Mouse (Mus musculus) WW6 (cell line): ENCODE results near the gene Cetn4.
A peak's percentile ranks its signal among the peaks of the same experiment; 100 is the strongest.

Source experiments
- DNase-seq: peaks from one replicate; pipeline ENCODE4 v3.0.0-alpha.2; 2013; ENCODE audit warnings: low read depth, low spot score

Gene Cetn4

DNA sequence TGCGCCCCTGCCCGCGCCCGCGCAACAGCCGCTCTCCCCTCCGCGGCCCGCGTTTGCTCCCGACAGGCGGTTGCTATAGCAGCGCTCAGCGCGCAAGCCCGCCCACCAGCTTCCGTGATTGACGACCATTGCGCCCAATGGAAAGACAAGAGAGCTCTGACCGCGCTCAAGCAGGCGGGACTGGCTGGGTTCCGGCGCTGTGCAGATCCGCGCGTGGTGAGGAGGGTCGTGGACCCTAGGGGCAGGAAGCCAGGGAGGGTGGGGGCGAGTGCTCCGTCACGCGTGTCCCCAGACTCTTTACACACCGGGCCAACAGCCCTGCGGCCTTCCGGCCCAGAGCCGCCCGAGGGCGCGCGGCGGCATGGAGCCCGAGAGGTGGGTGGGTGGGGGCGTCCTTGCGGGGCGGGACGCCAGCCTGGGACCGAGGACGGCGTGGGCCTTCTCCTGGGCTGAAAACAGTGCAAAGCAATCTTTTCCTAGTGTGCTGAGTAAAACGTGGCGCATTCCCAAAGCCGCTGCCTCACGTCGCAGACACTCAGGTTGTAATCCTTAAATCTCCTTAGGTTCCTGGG, at the start of gene Cetn4, which contains the start of gene Bbs12:
Gene Cetn4, minus strand, starts transcription at position 339 of the 572 bp plus-strand sequence.
Gene Bbs12, plus strand, starts transcription at position 185 of the 572 bp plus-strand sequence.
- peak; percentile 77 for DNase-seq

GRCm38 (mm10) chr3:37360729-37361128, 48.2 kb upstream of the Cetn4 start:
- no peak for DNase-seq

GRCm38 (mm10) chr3:37354737-37355136, 42.2 kb upstream of the Cetn4 start:
- no peak for DNase-seq

DNA sequence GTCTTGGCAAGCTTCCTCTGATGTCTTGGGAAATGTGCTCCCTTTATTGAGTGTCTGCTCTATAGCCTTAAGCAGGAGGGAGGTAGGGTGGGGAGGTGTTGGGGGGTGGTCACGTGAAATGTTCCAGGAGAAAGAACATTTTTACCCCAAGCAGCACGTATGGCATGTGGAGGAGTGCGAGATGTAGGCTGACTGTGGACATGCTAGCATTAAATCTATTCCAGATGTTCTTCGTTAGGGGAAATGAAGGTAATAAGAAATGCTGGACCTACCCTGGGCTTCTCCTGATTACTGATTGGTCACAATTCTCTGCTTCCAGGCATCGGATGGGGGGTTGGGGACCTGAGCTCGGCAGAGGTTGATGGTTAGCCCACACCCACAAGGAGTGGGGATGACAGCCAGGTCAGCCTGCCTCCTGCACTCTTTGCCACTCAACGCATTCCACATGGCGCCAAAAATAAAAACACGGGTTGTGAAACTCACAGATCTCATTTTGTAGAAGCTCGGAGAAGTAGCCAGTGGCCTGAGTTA, 41.5 kb upstream of the Cetn4 start:
- DNase-seq, result no peak

DNA sequence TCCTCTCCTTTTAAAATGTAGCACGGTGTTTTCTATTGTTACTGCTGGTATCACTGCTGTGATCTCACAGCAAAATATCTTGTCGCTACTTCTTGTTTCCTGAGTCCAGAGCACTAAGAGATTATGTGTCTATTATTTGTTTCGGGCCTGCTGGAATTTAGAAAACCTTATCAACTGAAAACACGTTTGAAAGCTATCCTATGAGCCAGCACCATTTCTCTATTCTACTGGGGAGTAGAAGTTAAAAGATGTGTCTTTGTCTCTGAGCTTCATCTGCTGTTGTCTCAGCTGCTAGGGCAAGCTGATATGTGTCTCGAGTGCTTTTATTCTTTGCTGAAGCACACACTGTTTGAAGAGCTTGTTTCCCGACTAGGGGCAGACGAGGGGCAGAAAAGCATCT, 37.9 kb upstream of the Cetn4 start:
- no peak for DNase-seq

DNA sequence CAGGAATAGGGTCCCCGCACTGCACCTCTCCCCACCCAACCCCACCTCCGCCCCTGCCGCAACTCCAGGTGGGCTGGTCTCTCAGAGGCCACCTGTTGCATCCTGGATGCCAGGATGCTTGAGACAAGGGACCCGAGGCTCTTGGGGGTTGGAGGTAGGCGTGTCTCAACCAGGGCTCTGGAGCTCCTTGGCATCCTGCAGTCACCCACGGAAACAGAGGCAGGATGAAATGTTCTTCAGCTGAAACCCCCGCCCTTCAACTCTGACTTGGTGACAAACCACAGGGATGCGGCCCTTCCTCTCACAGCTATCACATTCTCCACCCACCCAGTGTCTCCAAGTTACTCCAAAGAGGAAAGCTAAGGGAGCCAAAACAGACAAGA, 36.6 kb upstream of the Cetn4 start:
- DNase-seq, result no peak

DNA sequence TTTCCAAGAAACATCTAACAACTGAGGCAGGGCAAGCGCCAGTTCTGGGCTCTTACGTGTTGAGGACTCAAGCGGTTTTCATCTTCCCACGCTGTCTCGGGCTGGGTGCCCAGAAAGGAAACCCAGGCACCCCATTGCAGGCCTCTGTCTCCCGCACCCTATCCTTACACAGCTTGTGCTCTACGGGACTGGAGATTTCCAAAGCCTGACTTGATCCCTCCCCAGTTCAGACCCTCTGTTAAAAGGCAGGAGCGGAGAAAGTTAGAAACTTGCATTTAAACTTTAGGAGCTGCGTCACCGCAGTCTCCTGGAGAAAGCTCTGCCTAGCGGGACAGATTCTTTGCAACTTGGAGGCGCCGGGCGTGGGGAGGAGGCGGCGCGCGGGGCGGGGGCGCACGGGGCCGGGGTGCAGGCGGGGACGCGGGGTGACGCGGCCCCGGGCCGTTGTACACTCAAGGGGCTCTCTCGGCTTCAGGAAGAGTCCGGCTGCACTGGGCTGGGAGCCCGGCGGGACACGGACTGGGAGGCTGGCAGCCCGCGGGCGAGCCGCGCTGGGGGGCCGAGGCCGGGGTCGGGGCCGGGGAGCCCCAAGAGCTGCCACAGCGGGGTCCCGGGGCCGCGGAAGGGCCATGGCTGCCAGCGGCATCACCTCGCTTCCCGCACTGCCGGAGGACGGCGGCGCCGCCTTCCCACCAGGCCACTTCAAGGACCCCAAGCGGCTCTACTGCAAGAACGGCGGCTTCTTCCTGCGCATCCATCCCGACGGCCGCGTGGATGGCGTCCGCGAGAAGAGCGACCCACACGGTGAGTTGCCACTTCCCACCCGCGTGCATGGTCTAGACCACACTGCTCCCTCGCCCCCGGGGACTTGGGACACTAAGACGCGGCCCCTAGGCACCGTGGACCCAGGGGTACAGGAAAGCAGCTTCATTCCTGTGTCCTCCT, 36.0 kb upstream of the Cetn4 start, which contains the start of gene Fgf2:
Gene Fgf2, plus strand, starts transcription at position 126 of the 945 bp plus-strand sequence.
- DNase-seq, result no peak

DNA sequence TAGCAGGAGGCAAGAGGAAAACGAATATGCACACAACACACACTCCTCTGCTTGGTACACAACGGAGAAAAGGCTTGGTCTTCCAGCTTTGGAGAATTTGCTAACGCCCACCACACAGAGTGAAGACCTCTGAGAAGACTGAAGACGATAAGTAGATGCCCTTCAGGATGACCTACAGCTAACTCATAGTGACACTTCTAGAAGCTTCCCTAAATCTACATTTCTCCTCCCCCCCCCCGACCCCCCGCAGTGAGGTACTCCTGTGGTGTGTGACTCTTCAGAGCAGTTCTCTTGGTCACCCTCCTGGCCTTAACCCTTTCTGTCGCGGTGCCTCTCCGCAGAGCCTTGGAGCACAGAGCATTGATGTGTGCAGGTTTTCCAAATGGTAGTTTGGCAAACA, 35.2 kb upstream of the Cetn4 start:
- no peak for DNase-seq

- DNase-seq, result no peak
Measured at GRCm38 (mm10) chr3:37342811-37343210, 30.3 kb upstream of the Cetn4 start.

DNA sequence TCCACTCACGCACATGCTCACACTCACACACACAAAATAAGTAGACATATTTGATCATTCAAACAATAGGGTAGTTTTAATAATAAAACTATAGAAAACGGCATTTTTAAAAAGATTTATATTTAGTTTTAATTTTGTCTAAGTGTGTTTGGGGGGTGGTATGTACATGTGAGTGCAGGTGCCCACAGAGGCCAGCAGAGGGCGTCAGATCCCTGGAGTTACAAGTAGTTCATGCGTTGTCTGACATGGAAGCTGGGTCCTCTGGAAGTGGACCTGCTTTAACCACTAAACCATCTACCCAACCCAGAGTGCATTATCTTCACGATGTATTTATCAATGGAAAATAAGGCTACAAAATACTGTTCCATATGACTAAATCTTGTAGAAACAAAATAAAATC, 28.6 kb upstream of the Cetn4 start:
- no peak for DNase-seq

- DNase-seq, result no peak
Measured at GRCm38 (mm10) chr3:37334053-37334452, 21.5 kb upstream of the Cetn4 start.

- DNase-seq, result no peak
Measured at GRCm38 (mm10) chr3:37331999-37332449, 19.5 kb upstream of the Cetn4 start.

DNA sequence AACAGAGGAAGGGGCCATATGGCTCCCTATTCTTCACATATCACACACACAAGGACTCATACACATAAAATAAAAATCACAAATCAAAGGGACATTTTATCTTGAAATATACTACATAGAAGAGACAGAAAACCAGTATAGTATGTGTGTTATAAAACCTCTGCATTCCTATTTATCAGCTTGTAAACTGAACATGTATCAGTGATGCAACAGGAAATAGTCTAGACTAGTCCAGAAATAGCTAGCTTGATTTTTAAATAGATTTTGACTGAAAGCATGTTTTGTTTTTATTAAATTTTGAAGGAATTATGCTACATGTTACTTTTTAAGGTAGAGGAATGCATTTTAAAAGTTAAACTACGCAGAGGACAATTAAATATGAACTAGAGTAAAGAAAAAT, 17.5 kb upstream of the Cetn4 start:
- DNase-seq, result no peak

DNA sequence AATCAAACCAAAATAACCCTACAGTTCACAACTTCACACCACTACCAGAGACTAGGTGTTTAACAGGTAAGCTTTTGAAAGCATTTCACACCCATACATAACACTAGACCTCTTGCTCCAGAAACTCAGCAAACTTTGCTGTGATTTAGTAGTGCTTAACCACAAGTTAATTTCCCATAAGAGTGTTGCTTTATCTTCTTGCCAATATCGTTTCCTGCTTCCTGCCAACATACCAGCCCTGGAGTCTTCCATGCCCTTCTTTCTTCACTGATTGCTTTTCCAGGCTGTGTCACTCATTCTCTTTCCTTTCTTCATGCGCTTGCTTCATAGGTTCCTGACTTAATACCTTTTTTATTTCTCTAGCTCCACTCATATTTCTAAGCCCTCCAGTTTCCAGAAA, 16.0 kb upstream of the Cetn4 start:
- no peak for DNase-seq

DNA sequence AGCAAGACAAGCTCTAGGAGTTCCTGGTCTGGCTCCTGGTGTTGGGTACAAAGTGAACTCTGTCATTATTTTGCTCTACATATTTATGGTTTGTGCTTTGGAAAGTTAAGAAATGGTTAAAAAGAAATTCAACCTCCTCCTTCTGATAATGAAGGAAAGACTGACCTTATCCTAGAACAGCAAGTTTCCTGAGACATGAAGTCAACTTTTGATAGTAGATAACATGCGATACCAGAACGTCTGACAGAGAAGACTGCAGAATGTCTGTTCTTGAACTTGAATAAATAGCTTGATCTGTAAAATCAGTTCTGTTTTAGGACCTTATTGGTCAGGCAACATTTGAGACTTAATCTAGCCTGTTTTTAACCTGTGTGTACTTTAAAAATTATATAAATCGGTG, 14.1 kb upstream of the Cetn4 start:
- no peak for DNase-seq

- DNase-seq, result no peak
Measured at GRCm38 (mm10) chr3:37325317-37326112, 13.0 kb upstream of the Cetn4 start.

DNA sequence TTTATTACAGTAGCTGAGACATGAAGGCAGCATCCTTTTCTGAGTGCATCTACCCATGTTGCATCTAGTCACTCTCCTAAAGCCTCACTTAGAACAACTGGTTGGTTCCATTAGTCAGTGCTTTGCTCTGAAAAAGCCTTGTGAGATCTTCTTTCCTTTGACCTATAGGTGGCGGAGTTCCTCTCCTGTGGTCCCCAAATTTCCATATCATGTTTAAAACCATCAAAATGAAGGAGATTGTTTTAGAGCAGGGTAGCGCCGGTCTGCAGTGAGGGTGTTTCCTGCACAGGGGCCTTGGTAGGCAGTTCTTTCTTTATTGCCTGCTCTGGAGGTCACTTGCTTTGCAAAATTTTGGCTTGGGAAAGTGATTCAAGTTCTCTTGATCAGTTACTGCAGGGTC, 11.8 kb upstream of the Cetn4 start:
- no peak for DNase-seq

DNA sequence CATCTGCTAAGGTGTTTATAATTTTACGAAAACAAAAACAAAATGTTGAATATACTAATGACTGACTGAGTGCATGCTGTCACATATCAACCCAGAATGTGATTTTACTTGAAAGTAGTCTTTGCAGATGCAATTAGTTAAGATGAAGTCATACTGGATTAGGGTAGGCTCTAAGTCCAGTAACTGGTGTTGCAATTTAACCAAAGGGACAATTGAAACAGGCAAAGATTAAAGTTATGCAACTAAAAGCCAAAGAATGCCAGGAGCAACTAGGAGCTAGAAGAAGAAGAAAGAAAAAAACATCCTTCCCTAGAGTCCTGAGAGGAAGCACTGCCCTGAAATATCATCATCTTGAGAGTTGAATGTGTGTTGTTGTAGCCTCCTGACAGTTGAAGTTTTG, 3.7 kb upstream of the Cetn4 start:
- no peak for DNase-seq

DNA sequence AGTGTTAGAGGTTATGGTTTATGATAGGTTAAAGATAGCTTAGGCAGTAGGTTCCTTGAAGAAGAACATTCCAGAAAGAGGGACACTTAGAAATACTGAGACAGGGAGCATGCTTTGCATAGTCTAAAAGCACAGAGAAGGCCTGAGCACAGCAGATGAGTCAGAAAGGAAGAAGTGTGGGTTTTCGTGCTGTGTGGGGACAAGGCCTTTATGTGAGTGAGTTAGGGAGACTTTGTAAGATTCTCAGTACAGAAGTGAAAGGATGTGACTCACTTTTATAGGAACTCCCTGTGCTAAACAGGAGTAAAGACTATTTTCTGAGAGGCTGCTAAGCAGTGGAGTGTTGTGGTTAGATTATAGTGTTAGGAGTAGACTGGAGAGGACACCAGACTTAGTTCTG, 863 bp upstream of the Cetn4 start:
- no peak for DNase-seq

DNA sequence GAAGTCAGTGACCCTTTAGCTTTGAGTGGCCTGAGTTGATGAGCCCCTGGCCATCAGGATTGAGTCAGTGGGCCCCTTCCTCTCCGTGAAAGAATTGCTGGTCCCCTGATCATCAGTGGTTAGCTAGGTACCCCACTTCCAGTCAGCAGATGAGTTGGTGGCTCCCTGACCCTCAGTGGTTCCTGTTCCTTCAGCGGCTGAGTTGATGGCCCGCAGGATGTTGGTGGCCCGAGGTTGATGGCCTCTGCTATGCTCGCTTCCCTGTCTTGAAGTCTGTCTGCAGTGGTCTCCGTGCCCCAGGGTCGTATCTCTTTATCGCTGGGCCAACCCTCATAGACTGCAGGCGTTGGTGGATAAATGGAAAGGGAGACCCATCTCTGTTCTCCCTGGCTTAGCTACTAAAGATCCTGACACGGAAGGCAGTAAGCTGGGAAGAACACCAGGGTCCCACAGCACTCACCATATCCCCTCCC, 575 bp downstream of the Cetn4 start:
- no peak for DNase-seq

DNA sequence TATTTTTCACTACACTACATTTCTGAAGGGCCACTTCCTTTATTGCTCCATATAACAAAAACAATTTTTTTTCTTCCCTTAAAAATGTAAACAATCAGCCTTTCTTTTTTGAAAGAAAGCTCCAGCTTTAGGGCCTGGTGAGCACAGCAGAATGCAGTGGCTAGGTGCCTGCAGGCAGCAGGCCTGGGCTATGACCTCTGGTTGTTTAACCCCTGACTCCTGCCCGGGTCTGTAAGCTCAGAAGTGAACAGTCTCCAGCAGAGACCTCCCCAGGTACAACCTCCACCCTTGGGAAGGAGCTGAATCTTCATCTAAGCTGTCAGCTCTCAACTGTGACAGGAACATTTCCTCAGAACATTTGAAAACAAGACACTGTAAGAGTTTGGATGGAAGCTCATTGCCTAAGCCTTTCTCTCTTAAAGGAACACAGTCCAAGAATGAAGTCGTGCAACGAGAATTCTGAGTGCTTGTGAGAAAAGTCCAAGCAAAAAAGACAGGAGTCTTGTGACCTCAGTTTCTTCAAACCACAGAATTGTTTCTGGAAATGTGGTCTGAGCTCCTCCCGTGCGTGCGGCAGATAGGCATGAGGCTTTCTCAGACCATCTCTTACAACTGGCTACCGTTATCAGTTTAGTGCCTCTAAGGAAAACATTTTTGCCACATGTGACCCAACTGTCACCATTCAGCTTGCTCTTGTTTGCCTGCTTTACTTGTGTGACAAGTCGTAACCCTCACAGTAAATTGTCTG, 8.9 kb downstream of the Cetn4 start:
- no peak for DNase-seq
